Mouse (Mus musculus): ENCODE measurements at regions not wholly inside any gene's neighbourhood (a gene's known extent, or its start where the extent isn't known, plus 50 kb on each side); places are given as distances from the start of the nearest gene placed in this dataset.

DNA sequence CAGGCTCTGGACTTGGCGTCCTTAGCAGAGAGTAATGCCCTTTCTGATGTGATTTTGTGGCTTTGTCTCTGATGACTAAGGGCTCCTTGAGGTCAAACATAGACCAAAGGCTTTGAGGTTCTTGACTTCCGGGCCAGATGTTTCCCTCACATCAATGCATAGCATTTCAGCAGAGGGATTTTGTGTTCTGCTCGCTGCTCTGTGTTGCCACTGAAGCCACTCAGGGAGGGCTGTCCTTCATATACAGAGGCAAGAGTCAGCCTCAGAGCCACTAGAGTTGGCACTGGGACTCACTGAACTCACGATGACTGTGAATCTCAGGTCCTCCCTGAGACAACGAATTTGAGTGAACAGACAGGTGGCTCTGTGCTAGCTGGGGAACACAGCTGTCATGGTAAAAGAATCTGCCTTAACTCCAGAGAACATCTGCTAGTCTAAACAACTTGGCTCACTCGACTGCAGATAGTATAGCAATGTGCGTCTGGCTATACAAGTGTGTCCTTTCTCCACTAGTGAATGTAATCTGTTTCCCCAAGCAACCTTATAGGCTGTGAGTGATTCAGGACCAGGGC is 74.3 kb downstream of the Gp2 start:
- Histone ChIP-seq H3K27ac (ENCODE audit: low read depth, low read length) (no peak overlapping the region), H3K4me2 (ENCODE audit: low read depth, low read length) (no peak overlapping the region), H3K4me1 (ENCODE audit: control insufficient read depth, insufficient read depth, low read length) (no peaks in the 10 kb centered on the region), H3K36me3 (ENCODE audit: control insufficient read depth, insufficient read depth, low read length) (no peaks in the 10 kb centered on the region), H3K27me3 (ENCODE audit: control insufficient read depth, insufficient read depth, low read length) (no peaks in the 10 kb centered on the region), H3K9me3 (ENCODE audit: control insufficient read depth, low read length) (no peaks in the 10 kb centered on the region), H3K4me3 (ENCODE audit: low read depth, low read length) (no peak overlapping the region), H3K9ac (replicated peaks; ENCODE audit: low read depth, low read length) (no peak overlapping the region)
- WGBS: 81% methylated on average over 7 of the region's 7 CpGs
- no peak for ATAC-seq (ENCODE audit: low read depth)

DNA sequence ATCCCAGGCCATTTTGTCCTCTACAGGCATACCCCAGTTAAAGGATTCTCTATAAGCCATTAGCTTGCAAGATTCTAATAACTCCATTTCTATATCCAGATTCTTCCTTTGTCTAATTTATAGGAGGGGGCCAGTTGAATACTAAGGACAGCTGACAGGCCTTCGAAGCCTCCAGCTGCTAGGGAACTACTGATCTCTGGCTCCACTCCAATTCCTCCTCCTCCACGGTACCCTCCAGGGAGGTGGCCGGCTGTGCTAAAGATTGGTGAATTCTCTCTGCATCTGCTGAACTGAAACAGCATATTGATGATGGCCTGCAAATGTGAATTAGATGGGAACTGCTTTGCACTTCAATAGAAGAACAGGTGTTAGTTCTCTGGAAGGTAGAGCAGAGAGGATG is 79.2 kb downstream of the Gp2 start:
- no peaks in the 10 kb centered on the region for H3K4me1 ChIP-seq (ENCODE audit: control insufficient read depth, insufficient read depth, low read length)
- peak; percentile 82 for ATAC-seq (ENCODE audit: low read depth)
- no peak overlapping the region for H3K4me3 ChIP-seq (ENCODE audit: low read depth, low read length)
- no peak overlapping the region for H3K9ac ChIP-seq (replicated peaks; ENCODE audit: low read depth, low read length)
- no peaks in the 10 kb centered on the region for H3K36me3 ChIP-seq (ENCODE audit: control insufficient read depth, insufficient read depth, low read length)
- WGBS: 21% methylated on average over 3 of the region's 3 CpGs
- H3K27me3 ChIP-seq (ENCODE audit: control insufficient read depth, insufficient read depth, low read length): no peaks in the 10 kb centered on the region
- no peak overlapping the region for H3K27ac ChIP-seq (ENCODE audit: low read depth, low read length)
- peaks cover 2% of the 10 kb centered on the region; the same call in 1 of the 2 replicates for H3K9me3 ChIP-seq (ENCODE audit: control insufficient read depth, low read length)
- no peak overlapping the region for H3K4me2 ChIP-seq (ENCODE audit: low read depth, low read length)

DNA sequence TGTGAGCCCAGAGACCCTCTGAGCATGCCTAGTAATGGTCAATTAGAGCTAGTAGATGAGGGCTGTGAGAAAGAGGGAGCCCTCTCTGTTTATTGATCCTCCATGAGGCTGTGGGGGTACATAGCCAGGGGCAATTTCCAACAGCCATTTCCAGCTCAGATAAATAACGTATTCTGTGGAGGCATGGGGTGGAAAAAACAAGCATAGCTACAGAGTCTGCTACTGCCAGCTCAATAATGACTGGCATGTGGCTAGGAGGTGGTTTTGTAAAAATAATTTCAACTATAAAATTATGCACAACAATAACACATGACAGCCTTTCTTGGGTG is 94.9 kb downstream of the Gp2 start:
- 18% methylated on average over 1 of the region's 1 CpGs for WGBS
- no peaks in the 10 kb centered on the region for H3K36me3 ChIP-seq (ENCODE audit: control insufficient read depth, insufficient read depth, low read length)
- no peak overlapping the region for H3K4me2 ChIP-seq (ENCODE audit: low read depth, low read length)
- no peak overlapping the region; the same call in 1 of the 2 replicates for H3K27ac ChIP-seq (ENCODE audit: low read depth, low read length)
- H3K27me3 ChIP-seq (ENCODE audit: control insufficient read depth, insufficient read depth, low read length): no peaks in the 10 kb centered on the region
- H3K4me3 ChIP-seq (ENCODE audit: low read depth, low read length): no peak overlapping the region
- peak; percentile 92; the same call in 1 of the 2 replicates for ATAC-seq (ENCODE audit: low read depth)
- no peak overlapping the region for H3K9ac ChIP-seq (replicated peaks; ENCODE audit: low read depth, low read length)
- no peaks in the 10 kb centered on the region for H3K4me1 ChIP-seq (ENCODE audit: control insufficient read depth, insufficient read depth, low read length)
- no peaks in the 10 kb centered on the region for H3K9me3 ChIP-seq (ENCODE audit: control insufficient read depth, low read length)

DNA sequence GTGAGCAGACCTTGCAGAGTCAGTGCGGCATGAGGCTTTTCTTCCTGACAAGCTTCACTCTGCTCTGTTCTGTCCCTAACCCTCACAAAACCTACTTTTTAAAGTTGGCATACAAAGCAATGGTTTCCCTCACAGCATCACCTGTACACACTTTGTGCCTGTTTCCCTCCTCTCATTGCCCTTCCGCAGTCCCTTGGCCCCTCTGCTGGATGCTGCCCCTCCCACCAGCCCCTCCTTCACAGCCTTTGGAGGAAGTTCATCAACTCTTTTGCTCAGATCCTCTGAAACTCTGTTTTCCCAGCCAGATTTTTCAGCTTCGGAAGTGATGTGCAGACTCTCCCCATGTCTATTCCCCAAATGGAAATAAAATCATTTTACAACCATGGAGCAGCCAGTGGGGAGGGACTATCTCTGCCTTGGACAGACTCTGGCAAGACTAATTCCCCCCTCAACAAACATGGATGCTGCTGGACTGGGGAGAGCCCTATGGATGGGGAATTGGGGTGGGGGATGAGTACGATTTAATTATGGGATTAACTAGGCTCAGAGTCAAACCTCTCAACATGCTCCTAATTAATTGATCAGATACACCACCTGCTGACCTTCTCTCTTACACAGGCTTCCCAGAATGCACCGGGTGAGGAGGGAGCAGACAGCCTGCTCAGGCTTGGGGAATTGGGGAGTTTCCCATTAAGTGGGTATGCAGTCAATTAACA is 95.4 kb downstream of the Gp2 start:
- ATAC-seq (ENCODE audit: low read depth): peak; percentile 84
- Histone ChIP-seq H3K27ac (ENCODE audit: low read depth, low read length) (no peak overlapping the region), H3K4me2 (ENCODE audit: low read depth, low read length) (no peak overlapping the region)

DNA sequence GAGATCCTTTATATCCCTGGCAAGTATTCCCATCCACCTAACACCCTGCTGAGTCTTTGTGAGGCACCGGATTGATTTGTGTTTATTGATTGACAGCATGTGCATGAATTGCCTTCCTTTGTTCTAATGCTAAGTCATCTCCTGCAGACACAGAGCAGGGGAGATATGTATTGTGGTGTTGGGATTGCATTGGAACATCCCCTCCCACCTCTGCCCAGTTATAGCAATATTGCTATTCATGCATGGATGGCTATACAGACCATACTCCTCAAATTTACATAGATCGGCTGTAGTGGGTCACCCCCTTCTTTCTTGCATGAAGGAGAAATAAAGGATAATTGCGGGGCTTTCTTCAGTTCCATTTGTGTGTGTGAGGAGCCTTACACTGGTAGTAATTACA is 101.7 kb downstream of the Gp2 start:
- Histone ChIP-seq H3K9me3 (ENCODE audit: control insufficient read depth, low read length) (no peaks in the 10 kb centered on the region), H3K4me2 (ENCODE audit: low read depth, low read length) (no peak overlapping the region), H3K4me1 (ENCODE audit: control insufficient read depth, insufficient read depth, low read length) (no peaks in the 10 kb centered on the region), H3K4me3 (ENCODE audit: low read depth, low read length) (no peak overlapping the region), H3K27ac (ENCODE audit: low read depth, low read length) (no peak overlapping the region), H3K27me3 (ENCODE audit: control insufficient read depth, insufficient read depth, low read length) (no peaks in the 10 kb centered on the region), H3K9ac (replicated peaks; ENCODE audit: low read depth, low read length) (no peak overlapping the region), H3K36me3 (ENCODE audit: control insufficient read depth, insufficient read depth, low read length) (no peaks in the 10 kb centered on the region)
- no peak for ATAC-seq (ENCODE audit: low read depth)
- WGBS: 68% methylated on average over 3 of the region's 3 CpGs

More for the DNA sequence above, 95.4 kb downstream of the Gp2 start:
- 36% methylated on average over 5 of the region's 5 CpGs for WGBS
- no peaks in the 10 kb centered on the region for H3K27me3 ChIP-seq (ENCODE audit: control insufficient read depth, insufficient read depth, low read length)
- no peaks in the 10 kb centered on the region for H3K9me3 ChIP-seq (ENCODE audit: control insufficient read depth, low read length)
- no peaks in the 10 kb centered on the region for H3K36me3 ChIP-seq (ENCODE audit: control insufficient read depth, insufficient read depth, low read length)
- H3K9ac ChIP-seq (replicated peaks; ENCODE audit: low read depth, low read length): no peak overlapping the region
- H3K4me1 ChIP-seq (ENCODE audit: control insufficient read depth, insufficient read depth, low read length): no peaks in the 10 kb centered on the region
- no peak overlapping the region for H3K4me3 ChIP-seq (ENCODE audit: low read depth, low read length)

DNA sequence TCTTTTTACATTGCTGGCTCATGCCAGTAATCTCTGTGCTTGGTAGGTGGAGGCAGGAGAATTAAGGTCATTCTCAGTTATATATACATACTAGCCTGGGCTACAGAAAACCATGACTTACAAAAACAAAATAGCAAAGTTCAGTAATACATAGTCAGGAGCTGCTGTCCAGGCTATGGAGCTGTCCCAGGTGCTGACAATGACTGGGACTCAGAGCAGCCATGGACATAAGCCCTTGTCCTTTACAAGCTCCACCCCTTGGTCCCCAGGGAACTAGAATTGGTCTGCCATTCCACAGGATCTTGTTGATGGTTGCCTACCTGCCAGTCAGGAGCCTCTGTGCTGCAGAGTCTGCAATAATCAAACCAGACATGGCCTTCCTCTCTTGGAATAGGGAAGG is 102.8 kb downstream of the Gp2 start:
- Histone ChIP-seq H3K9me3 (ENCODE audit: control insufficient read depth, low read length) (no peaks in the 10 kb centered on the region), H3K36me3 (ENCODE audit: control insufficient read depth, insufficient read depth, low read length) (no peaks in the 10 kb centered on the region), H3K4me3 (ENCODE audit: low read depth, low read length) (no peak overlapping the region), H3K4me1 (ENCODE audit: control insufficient read depth, insufficient read depth, low read length) (no peaks in the 10 kb centered on the region), H3K27ac (ENCODE audit: low read depth, low read length) (no peak overlapping the region), H3K9ac (replicated peaks; ENCODE audit: low read depth, low read length) (no peak overlapping the region), H3K4me2 (ENCODE audit: low read depth, low read length) (no peak overlapping the region), H3K27me3 (ENCODE audit: control insufficient read depth, insufficient read depth, low read length) (no peaks in the 10 kb centered on the region)
- no peak for ATAC-seq (ENCODE audit: low read depth)

DNA sequence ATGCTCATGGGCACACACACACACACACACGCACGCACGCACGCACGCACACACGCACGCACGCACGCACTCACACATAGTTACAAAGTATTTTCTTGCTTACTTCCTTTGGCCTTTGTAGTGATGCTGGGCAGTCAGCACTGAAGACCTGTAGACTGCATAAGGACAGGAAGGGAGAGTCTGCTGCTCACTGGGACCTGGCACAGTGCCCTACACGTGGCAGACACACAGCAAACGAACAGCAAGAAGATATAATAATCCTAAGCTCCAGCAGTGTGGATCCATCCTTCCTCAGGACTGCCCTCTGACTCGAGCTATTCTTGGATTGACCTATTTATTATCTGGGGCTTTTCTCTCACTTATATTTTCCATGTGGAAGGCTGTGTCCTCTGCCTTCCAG is 106.5 kb downstream of the Gp2 start:
- WGBS: 91% methylated on average over 12 of the region's 12 CpGs
- H3K27ac ChIP-seq (ENCODE audit: low read depth, low read length): no peak overlapping the region
- no peaks in the 10 kb centered on the region for H3K27me3 ChIP-seq (ENCODE audit: control insufficient read depth, insufficient read depth, low read length)

DNA sequence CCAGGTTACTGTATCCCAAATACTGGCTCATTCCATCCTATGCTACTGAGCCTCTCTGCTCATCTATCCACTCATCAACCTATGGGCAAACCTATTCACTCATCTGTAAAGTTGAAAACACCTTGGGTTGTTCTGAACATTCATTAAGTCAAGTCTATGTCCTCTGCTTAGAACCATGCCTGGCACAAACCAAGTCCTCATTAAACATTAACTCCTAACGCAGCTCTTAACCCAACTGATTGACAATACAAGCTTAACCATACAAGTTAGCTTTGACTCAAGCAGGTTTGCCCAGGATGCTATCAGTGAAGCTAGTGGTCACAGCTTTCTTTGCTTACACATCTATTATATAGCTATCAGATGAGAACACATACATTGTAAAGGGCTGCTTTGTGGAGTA is 108.4 kb downstream of the Gp2 start:
- Histone ChIP-seq H3K27me3 (ENCODE audit: control insufficient read depth, insufficient read depth, low read length) (no peaks in the 10 kb centered on the region), H3K4me2 (ENCODE audit: low read depth, low read length) (no peak overlapping the region), H3K27ac (ENCODE audit: low read depth, low read length) (no peak overlapping the region), H3K9ac (replicated peaks; ENCODE audit: low read depth, low read length) (no peak overlapping the region), H3K4me3 (ENCODE audit: low read depth, low read length) (no peak overlapping the region), H3K36me3 (ENCODE audit: control insufficient read depth, insufficient read depth, low read length) (no peaks in the 10 kb centered on the region), H3K4me1 (ENCODE audit: control insufficient read depth, insufficient read depth, low read length) (no peaks in the 10 kb centered on the region), H3K9me3 (ENCODE audit: control insufficient read depth, low read length) (no peaks in the 10 kb centered on the region)
- WGBS: 88% methylated on average over 1 of the region's 1 CpGs
- no peak for ATAC-seq (ENCODE audit: low read depth)

More for the DNA sequence above, 106.5 kb downstream of the Gp2 start:
- Histone ChIP-seq H3K4me2 (ENCODE audit: low read depth, low read length) (no peak overlapping the region), H3K4me3 (ENCODE audit: low read depth, low read length) (no peak overlapping the region), H3K36me3 (ENCODE audit: control insufficient read depth, insufficient read depth, low read length) (no peaks in the 10 kb centered on the region), H3K9me3 (ENCODE audit: control insufficient read depth, low read length) (no peaks in the 10 kb centered on the region), H3K9ac (replicated peaks; ENCODE audit: low read depth, low read length) (no peak overlapping the region), H3K4me1 (ENCODE audit: control insufficient read depth, insufficient read depth, low read length) (no peaks in the 10 kb centered on the region)
- no peak for ATAC-seq (ENCODE audit: low read depth)

DNA sequence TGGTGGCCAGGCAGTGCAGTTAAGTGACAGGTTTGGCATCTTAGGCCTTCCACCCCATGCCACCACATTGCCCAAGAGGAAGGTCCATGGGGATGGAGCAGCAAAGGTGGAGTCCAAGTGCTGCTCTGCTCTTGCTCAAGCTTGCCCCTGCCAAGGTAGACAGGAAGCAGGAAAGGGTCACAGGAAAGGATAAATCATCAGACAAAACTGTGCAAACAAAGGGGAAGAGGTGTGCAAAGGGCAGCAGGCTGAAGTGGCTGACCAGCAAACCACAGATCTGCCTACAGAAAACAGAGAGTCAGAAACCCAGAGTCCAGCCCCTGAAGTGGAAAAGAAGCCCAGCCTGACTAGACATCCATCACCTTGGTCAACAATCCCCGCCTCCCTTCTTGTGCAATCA is 115.7 kb downstream of the Gp2 start:
- Histone ChIP-seq H3K27me3 (ENCODE audit: control insufficient read depth, insufficient read depth, low read length) (no peaks in the 10 kb centered on the region), H3K36me3 (ENCODE audit: control insufficient read depth, insufficient read depth, low read length) (no peaks in the 10 kb centered on the region), H3K4me2 (ENCODE audit: low read depth, low read length) (no peak overlapping the region), H3K4me3 (ENCODE audit: low read depth, low read length) (no peak overlapping the region), H3K4me1 (ENCODE audit: control insufficient read depth, insufficient read depth, low read length) (no peaks in the 10 kb centered on the region), H3K9me3 (ENCODE audit: control insufficient read depth, low read length) (no peaks in the 10 kb centered on the region), H3K27ac (ENCODE audit: low read depth, low read length) (no peak overlapping the region), H3K9ac (replicated peaks; ENCODE audit: low read depth, low read length) (no peak overlapping the region)
- WGBS: 77% methylated on average over 1 of the region's 1 CpGs
- no peak for ATAC-seq (ENCODE audit: low read depth)

All from neural tube, embryonic 14.5 days (tissue).